Mouse (Mus musculus): ENCODE measurements around the gene Cbx5.

GRCm38 (mm10) chr15:103171276-103171675, 68.3 kb downstream of the Cbx5 start:
- TF ChIP-seq POLR2A (IDR thresholded peaks at IDR 0.05; ENCODE audit: control insufficient read depth, extremely low read depth, insufficient read depth, low read length, poor library complexity) (no peak), CTCF (IDR thresholded peaks at IDR 0.05; ENCODE audit: borderline replicate concordance, control insufficient read depth, extremely low read depth, insufficient read depth, low read length, poor library complexity) (no peak)
